Mouse (Mus musculus) gastrocnemius, postnatal 36 days (tissue): ENCODE measurements around the gene Ctbp2. TPM values are rescaled to one million over a fixed set of nuclear protein-coding genes. Genes with fewer than 3 reads are reported as not detected.

ENCODE experiments used
- DNase-seq, 2 experiments: peaks; one replicate each; pipeline ENCODE4 v3.0.0; 2022
- intact Hi-C: fragments of 180-260 bp; cut with DNase I; formaldehyde crosslinking; loops from one replicate; pipeline ENCODE4 v1.15.1; 2025
- total RNA-seq, 2 experiments: library from RNA; stranded (reverse); gene quantifications; 2 replicates each; pipeline ENCODE4 v1.2.3; 2021

Ctbp2 gene
- total RNA-seq, 2 experiments from 2014 or later, result 15.1 to 15.9 TPM

GRCm38 (mm10) chr7:133093731-133094130 is 30.4 kb downstream of the Ctbp2 start:
- intact Hi-C loops, result no loop called here
- no peak for DNase-seq

GRCm38 (mm10) chr7:133090641-133091040 is 33.5 kb downstream of the Ctbp2 start:
- no peak for DNase-seq
- intact Hi-C loops, result no loop called here

- intact Hi-C loops, result no loop called here
- DNase-seq, result no peak
These were observed 34.4 kb downstream of the Ctbp2 start for GRCm38 (mm10) chr7:133089621-133090260.

- DNase-seq, result peak; percentile 44 to 60
- intact Hi-C loops, result no loop called here
These were observed 35.3 kb downstream of the Ctbp2 start for GRCm38 (mm10) chr7:133088830-133089261.

- intact Hi-C loops, result no loop called here
- DNase-seq, result no peak
These were observed 35.7 kb downstream of the Ctbp2 start for GRCm38 (mm10) chr7:133088411-133088810.

- intact Hi-C loops, result no loop called here
- no peak for DNase-seq
These were observed 38.7 kb downstream of the Ctbp2 start for GRCm38 (mm10) chr7:133085408-133085807.

- no peak for DNase-seq
- intact Hi-C loops, result no loop called here
These were observed 40.1 kb downstream of the Ctbp2 start for GRCm38 (mm10) chr7:133083936-133084614.

- no peak for DNase-seq
- intact Hi-C loops, result no loop called here
These were observed 45.2 kb downstream of the Ctbp2 start for GRCm38 (mm10) chr7:133078929-133079328.

GRCm38 (mm10) chr7:133074462-133075133 is 49.6 kb downstream of the Ctbp2 start:
- DNase-seq, result no peak
- intact Hi-C loops, result no loop called here

GRCm38 (mm10) chr7:133073147-133073651 is 51.0 kb downstream of the Ctbp2 start:
- intact Hi-C loops, result no loop called here
- no peak for DNase-seq

- no peak for DNase-seq
- intact Hi-C loops, result no loop called here
These were observed 51.6 kb downstream of the Ctbp2 start for GRCm38 (mm10) chr7:133072535-133072934.

- no peak for DNase-seq
- intact Hi-C loops, result no loop called here
These were observed 56.8 kb downstream of the Ctbp2 start for GRCm38 (mm10) chr7:133067321-133067841.

GRCm38 (mm10) chr7:133066776-133067175 is 57.4 kb downstream of the Ctbp2 start:
- intact Hi-C loops, result no loop called here
- no peak for DNase-seq

- intact Hi-C loops, result no loop called here
- DNase-seq, result no peak
These were observed 62.1 kb downstream of the Ctbp2 start for GRCm38 (mm10) chr7:133062055-133062454.

GRCm38 (mm10) chr7:133060170-133060569 is 64.0 kb downstream of the Ctbp2 start:
- DNase-seq, result no peak
- intact Hi-C loops, result no loop called here

- intact Hi-C loops, result loop anchor here (5.0 kb wide), 1 partner anchor 43 kb away; no protein-coding TSS in a partner anchor
- DNase-seq, result no peak
These were observed 64.5 kb downstream of the Ctbp2 start for GRCm38 (mm10) chr7:133059517-133060104.

- intact Hi-C loops, result loop anchor here (5.0 kb wide), 1 partner anchor 43 kb away; no protein-coding TSS in a partner anchor
These were observed 65.0 kb downstream of the Ctbp2 start for GRCm38 (mm10) chr7:133059150-133059509.

GRCm38 (mm10) chr7:133058496-133059149 is 65.5 kb downstream of the Ctbp2 start:
- intact Hi-C loops, result loop anchor here (5.0 kb wide), 1 partner anchor 44 kb away; no protein-coding TSS in a partner anchor
- no peak for DNase-seq

More at GRCm38 (mm10) chr7:133059150-133059509, 65.0 kb downstream of the Ctbp2 start:
- peak; percentile 42 to 68 for DNase-seq

- DNase-seq, result no peak
- intact Hi-C loops, result loop anchor here (5.0 kb wide), 1 partner anchor 45 kb away; no protein-coding TSS in a partner anchor
These were observed 67.2 kb downstream of the Ctbp2 start for GRCm38 (mm10) chr7:133056924-133057323.

GRCm38 (mm10) chr7:133054486-133054885 is 69.7 kb downstream of the Ctbp2 start:
- intact Hi-C loops, result loop anchor here (5.0 kb wide), 1 partner anchor 68 kb away; the partner anchor contains the start of genes Ctbp2 and Fgfr2
- DNase-seq, result no peak
